Mouse (Mus musculus): ENCODE data around the gene Olfr474. TPM values are rescaled to one million over a fixed set of nuclear protein-coding genes. Genes with fewer than 3 reads are reported as not detected.
"Not testable (repeated sequence)": the region's sequence is repeated elsewhere in the genome, so short reads cannot be mapped to it uniquely, and the experiment has no call there.

Olfr474 gene
- not detected in 2 replicates for polyA plus RNA-seq (2016; fragmentation: Nextera tagmentation; extraction: Ambion mirVana)

GRCm38 (mm10) chr7:107954343-107954742 lies at the start of gene Olfr474:
Gene Olfr474, plus strand, starts transcription at chr7:107954643.
- Histone ChIP-seq H3K27me3 (ENCODE audit: insufficient read depth, poor library complexity, severe bottlenecking) (no peaks in the 10 kb centered on the region), H3K27ac (no peak within 1 kb of the TSS), H3K36me3 (no peaks in the 10 kb centered on the region), H3K4me1 (no peaks in the 10 kb centered on the region), H3K9me3 (no peaks in the 10 kb centered on the region; the same call in 1 of the 2 replicates), H3K4me3 (no peak within 1 kb of the TSS)
- 75% methylated on average over 1 of the region's 1 CpGs for WGBS
- DNase-seq (ENCODE audit: low spot score): no peak

- DNase-seq (ENCODE audit: low spot score): no peak
- Histone ChIP-seq H3K4me1 (no peaks in the 10 kb centered on the region), H3K27ac (no peak within 1 kb of the TSS), H3K4me3 (no peak within 1 kb of the TSS), H3K9me3 (no peaks in the 10 kb centered on the region; the same call in 1 of the 2 replicates), H3K27me3 (ENCODE audit: insufficient read depth, poor library complexity, severe bottlenecking) (no peaks in the 10 kb centered on the region), H3K36me3 (no peaks in the 10 kb centered on the region)
- WGBS: 86% methylated on average over 1 of the region's 1 CpGs
These were observed 24.3 kb upstream of the Olfr474 start, which contains the start of gene Olfr473 for GRCm38 (mm10) chr7:107930146-107930545. Gene Olfr473, plus strand, starts transcription at chr7:107930446.

GRCm38 (mm10) chr7:107952539-107952938 lies 1.9 kb upstream of the Olfr474 start:
- H3K27ac ChIP-seq; DNase-seq (ENCODE audit: low spot score); H3K4me3 ChIP-seq; H3K9me3 ChIP-seq; H3K4me1 ChIP-seq; H3K36me3 ChIP-seq; H3K27me3 ChIP-seq (ENCODE audit: insufficient read depth, poor library complexity, severe bottlenecking): not testable (repeated sequence)
- 96% methylated on average over 12 of the region's 12 CpGs for WGBS

- H3K9me3 ChIP-seq: no peaks in the 10 kb centered on the region
- WGBS: 43% methylated on average over 1 of the region's 1 CpGs
- no peaks in the 10 kb centered on the region for H3K27me3 ChIP-seq (ENCODE audit: insufficient read depth, poor library complexity, severe bottlenecking)
- no peaks in the 10 kb centered on the region for H3K4me1 ChIP-seq
- no peak within 1 kb of the TSS for H3K27ac ChIP-seq
- H3K36me3 ChIP-seq: no peaks in the 10 kb centered on the region
- no peak within 1 kb of the TSS for H3K4me3 ChIP-seq
- no peak for DNase-seq (ENCODE audit: low spot score)
These were observed 10.1 kb downstream of the Olfr474 start, which contains the start of gene Olfr476 for GRCm38 (mm10) chr7:107964503-107964902. Gene Olfr476, plus strand, starts transcription at chr7:107964803.

- H3K36me3 ChIP-seq: no peaks in the 10 kb centered on the region
- H3K27me3 ChIP-seq (ENCODE audit: insufficient read depth, poor library complexity, severe bottlenecking): no peaks in the 10 kb centered on the region
- no peaks in the 10 kb centered on the region for H3K4me1 ChIP-seq
- H3K4me3 ChIP-seq: no peak within 1 kb of the TSS
- WGBS: 70% methylated on average over 2 of the region's 2 CpGs
- H3K9me3 ChIP-seq: no peaks in the 10 kb centered on the region
- DNase-seq (ENCODE audit: low spot score): no peak
- no peak within 1 kb of the TSS for H3K27ac ChIP-seq
These were observed 31.9 kb downstream of the Olfr474 start, which contains the start of gene Olfr477 for GRCm38 (mm10) chr7:107986393-107986792. Gene Olfr477, plus strand, starts transcription at chr7:107986693.

Other genes with a start within 250 kb of the Olfr474 start
- gene Cyb5r2, start 196.6 kb upstream of the Olfr474 start, polyA plus RNA-seq (2016; fragmentation: Nextera tagmentation; extraction: Ambion mirVana): 1.2 and 1.3 TPM in 2 replicates
- gene Ovch2, start 153.4 kb upstream of the Olfr474 start, polyA plus RNA-seq (2016; fragmentation: Nextera tagmentation; extraction: Ambion mirVana): not detected in 2 replicates
- gene Olfr467, start 142.4 kb upstream of the Olfr474 start, polyA plus RNA-seq (2016; fragmentation: Nextera tagmentation; extraction: Ambion mirVana): not detected in 2 replicates
- gene Olfr469, start 129.1 kb upstream of the Olfr474 start, polyA plus RNA-seq (2016; fragmentation: Nextera tagmentation; extraction: Ambion mirVana): not detected in 2 replicates
- not detected in 2 replicates for gene Olfr470, start 107.2 kb upstream of the Olfr474 start, polyA plus RNA-seq (2016; fragmentation: Nextera tagmentation; extraction: Ambion mirVana)
- gene Olfr472, start 56.7 kb upstream of the Olfr474 start, polyA plus RNA-seq (2016; fragmentation: Nextera tagmentation; extraction: Ambion mirVana): 0.03 TPM in 1 of 2 replicates, not detected in the other
- gene Olfr473, start 24.2 kb upstream of the Olfr474 start, polyA plus RNA-seq (2016; fragmentation: Nextera tagmentation; extraction: Ambion mirVana): not detected in 2 replicates
- gene Olfr476, start 10.2 kb downstream of the Olfr474 start, polyA plus RNA-seq (2016; fragmentation: Nextera tagmentation; extraction: Ambion mirVana): not detected in 2 replicates
- gene Olfr477, start 32.0 kb downstream of the Olfr474 start, polyA plus RNA-seq (2016; fragmentation: Nextera tagmentation; extraction: Ambion mirVana): not detected in 2 replicates
- not detected in 2 replicates for gene Olfr478, start 79.3 kb downstream of the Olfr474 start, polyA plus RNA-seq (2016; fragmentation: Nextera tagmentation; extraction: Ambion mirVana)
- not detected in 2 replicates for gene Olfr479, start 96.0 kb downstream of the Olfr474 start, polyA plus RNA-seq (2016; fragmentation: Nextera tagmentation; extraction: Ambion mirVana)
- gene Olfr480, start 112.7 kb downstream of the Olfr474 start, polyA plus RNA-seq (2016; fragmentation: Nextera tagmentation; extraction: Ambion mirVana): not detected in 2 replicates
- gene Olfr481, start 125.2 kb downstream of the Olfr474 start, polyA plus RNA-seq (2016; fragmentation: Nextera tagmentation; extraction: Ambion mirVana): not detected in 2 replicates
- gene Olfr482, start 142.9 kb downstream of the Olfr474 start, polyA plus RNA-seq (2016; fragmentation: Nextera tagmentation; extraction: Ambion mirVana): not detected in 2 replicates
- not detected in 2 replicates for gene Olfr483, start 146.2 kb downstream of the Olfr474 start, polyA plus RNA-seq (2016; fragmentation: Nextera tagmentation; extraction: Ambion mirVana)
- gene Olfr484, start 172.8 kb downstream of the Olfr474 start, polyA plus RNA-seq (2016; fragmentation: Nextera tagmentation; extraction: Ambion mirVana): not detected in 2 replicates
- gene Olfr485, start 205.2 kb downstream of the Olfr474 start, polyA plus RNA-seq (2016; fragmentation: Nextera tagmentation; extraction: Ambion mirVana): not detected in 2 replicates
- gene Olfr486, start 218.1 kb downstream of the Olfr474 start, polyA plus RNA-seq (2016; fragmentation: Nextera tagmentation; extraction: Ambion mirVana): not detected in 2 replicates

Measured in heart, embryonic 10.5 days (tissue).